Mouse (Mus musculus) hematopoietic stem cell, adult 5-6 weeks (primary cell): Measurements from ENCODE around the gene Guf1. TPM values are rescaled to one million over a fixed set of nuclear protein-coding genes. Genes with fewer than 3 reads are reported as not detected.

Experiments used
- total RNA-seq: library from RNA; stranded (forward); fragments of 172-1452, 232-1000 nt; gene quantifications from 2 replicates; pipeline ENCODE4 v1.2.3, GENCODE M21; 2017

The Guf1 gene
- total RNA-seq, 1 experiment from 2014 or later: 65.8 TPM

Other genes with a start within 250 kb of the Guf1 start
- gene Kctd8, start 215.2 kb upstream of the Guf1 start, total RNA-seq: not detected in 2 replicates
- not detected in 2 replicates for gene Yipf7, start 14.3 kb upstream of the Guf1 start, total RNA-seq
- 38.5 and 39.6 TPM in 2 replicates for gene Gnpda2, start 35.4 kb downstream of the Guf1 start, total RNA-seq